In the genomic region with DNA sequence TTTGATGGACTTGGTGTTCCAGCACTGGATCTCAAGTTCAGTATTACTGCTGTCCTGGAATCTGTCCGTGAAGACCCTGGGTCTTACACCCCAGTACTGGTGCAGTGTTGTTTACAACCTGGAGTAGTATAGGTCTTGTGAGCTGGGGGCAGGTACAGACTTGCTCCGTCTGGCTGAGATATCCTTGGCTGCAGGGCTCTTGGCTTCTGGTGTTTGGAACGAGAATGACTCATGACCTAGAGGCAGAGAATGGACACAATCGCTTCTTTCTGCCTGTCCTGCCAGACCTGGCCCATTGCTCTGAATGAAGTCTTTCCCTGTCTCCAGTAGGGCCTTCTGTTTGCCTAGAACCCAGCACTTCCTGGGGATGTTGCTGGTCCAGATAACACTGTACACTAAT, we compare ENCODE assay signal across 21 mouse cellular contexts.
DNase-seq lines count a peak whose midpoint lies in the region; ATAC-seq and TF ChIP-seq lines count a peak whose summit lies in the region.
"Had no signal": no experiment of that assay in that cellular context is flagged by ENCODE, and none has a peak within 500 bp of the region (broad histone marks: within the 10 kb centered on the region; RNA-seq: fewer than 3 reads in every experiment).

No protein-coding gene starts in this region.

- no peaks in the 10 kb centered on the region for H3K36me3 ChIP-seq in stomach, embryonic 16.5 days (ENCODE audit: control insufficient read depth, insufficient read depth, low read length)
- peaks cover 7% of the 10 kb centered on the region; the same call in 1 of the 2 replicates for H3K36me3 ChIP-seq in intestine, postnatal 0 days (ENCODE audit: control insufficient read depth, insufficient read depth)
- H3K36me3 ChIP-seq: forebrain, embryonic 12.5 days; hindbrain, embryonic 13.5 days had no signal

- no peak for TF ChIP-seq CTCF in intestine, postnatal 0 days (IDR thresholded peaks at IDR 0.05; ENCODE audit: low read depth)

- peaks cover 26% of the 10 kb centered on the region for H3K4me1 ChIP-seq in stomach, embryonic 16.5 days (ENCODE audit: control insufficient read depth, insufficient read depth, low read length)
- no peaks in the 10 kb centered on the region for H3K4me1 ChIP-seq in intestine, postnatal 0 days (replicated peaks; ENCODE audit: control insufficient read depth, insufficient read depth, low read length)
- H3K4me1 ChIP-seq: forebrain, embryonic 12.5 days had no signal

- no peaks in the 10 kb centered on the region for H3K9me3 ChIP-seq in stomach, embryonic 16.5 days (replicated peaks; ENCODE audit: control insufficient read depth, low read length)
- H3K9me3 ChIP-seq in intestine, postnatal 0 days (ENCODE audit: control insufficient read depth), result no peaks in the 10 kb centered on the region
- H3K9me3 ChIP-seq: forebrain, embryonic 12.5 days; heart, embryonic 10.5 days; hindbrain, embryonic 13.5 days had no signal

- no peaks in the 10 kb centered on the region for H3K27me3 ChIP-seq in stomach, embryonic 16.5 days (ENCODE audit: control insufficient read depth, insufficient read depth, low read length)
- H3K27me3 ChIP-seq in intestine, postnatal 0 days (replicated peaks; ENCODE audit: control insufficient read depth, insufficient read depth, low read length), result no peaks in the 10 kb centered on the region
- H3K27me3 ChIP-seq: forebrain, embryonic 12.5 days had no signal

- H3K9ac ChIP-seq in stomach, embryonic 16.5 days (ENCODE audit: low read length), result no peak overlapping the region
- no peak overlapping the region for H3K9ac ChIP-seq in intestine, postnatal 0 days (ENCODE audit: low read depth, low read length)
- H3K9ac ChIP-seq: forebrain, embryonic 12.5 days; hindbrain, embryonic 13.5 days had no signal

- peak; percentile 78 for DNase-seq in heart, adult 11 months
- no peak for DNase-seq in heart, postnatal 25 days (ENCODE audit: low spot score)
- peak; percentile 77 for DNase-seq in brain, adult 2 months (ENCODE audit: low read depth, low spot score)
- peak; percentile 78 for DNase-seq in fat pad, adult 2 months (ENCODE audit: extremely low read depth, low read depth, low spot score)
- no peak for DNase-seq in spleen, postnatal 10 days (ENCODE audit: low spot score in 2 of 2)
- DNase-seq: adrenal gland, adult 2 months; cerebellum, adult 11-12 months; cerebellum, adult 9-10 months; cerebellum, postnatal 25 days; gastrocnemius, adult 2 months; gastrocnemius, postnatal 25 days; heart, adult 18-20 months; heart, postnatal 10 days had no signal

- H3K27ac ChIP-seq in stomach, embryonic 16.5 days (ENCODE audit: low read length), result peak overlapping the region; percentile 2
- no peak overlapping the region for H3K27ac ChIP-seq in intestine, postnatal 0 days (ENCODE audit: low read depth, low read length)
- H3K27ac ChIP-seq: forebrain, embryonic 12.5 days; gastrocnemius, adult 2 months; heart, embryonic 10.5 days; hindbrain, embryonic 13.5 days; hindbrain, postnatal 0 days had no signal

- 56% methylated on average over 4 of the region's 4 CpGs for WGBS in stomach, embryonic 16.5 days
- WGBS in intestine, postnatal 0 days, result 52% methylated on average over 4 of the region's 4 CpGs

- H3K4me3 ChIP-seq in stomach, embryonic 16.5 days (replicated peaks; ENCODE audit: low read length), result no peak overlapping the region
- no peak overlapping the region for H3K4me3 ChIP-seq in intestine, postnatal 0 days (ENCODE audit: low read depth, low read length)
- H3K4me3 ChIP-seq: forebrain, embryonic 12.5 days; gastrocnemius, adult 2 months; heart, embryonic 10.5 days; hindbrain, embryonic 13.5 days had no signal

- intact Hi-C loops in heart, postnatal 25 days (cut with DNase I), result no loop called here

- no peak overlapping the region for H3K4me2 ChIP-seq in stomach, embryonic 16.5 days (ENCODE audit: low read depth, low read length)
- no peak overlapping the region for H3K4me2 ChIP-seq in intestine, postnatal 0 days (replicated peaks; ENCODE audit: low read depth)
- H3K4me2 ChIP-seq: forebrain, embryonic 12.5 days; hindbrain, embryonic 13.5 days had no signal

- ATAC-seq in stomach, embryonic 16.5 days (ENCODE audit: insufficient read depth, low FRiP score), result no peak
- ATAC-seq in megakaryocyte-erythroid progenitor cell, adult 5-6 weeks (replicated peaks; ENCODE audit: low FRiP score, low TSS enrichment, poor library complexity, severe bottlenecking), result no peak
- ATAC-seq in intestine, postnatal 0 days, result no peak
- ATAC-seq: forebrain, embryonic 16.5 days; hindbrain, postnatal 0 days had no signal

Comparison
In these comparisons a context has a peak if more than half of its experiments do, and no peak if none do; other contexts are left out.
1. DNase-seq: peak in heart, adult 11 months (single experiment), brain, adult 2 months (single experiment) and fat pad, adult 2 months (single experiment); none in heart, postnatal 25 days (single experiment) and spleen, postnatal 10 days (0 of 2).